Mouse (Mus musculus): Measurements from ENCODE around the gene Themis2.
A peak's percentile ranks its signal among the peaks of the same experiment; 100 is the strongest.
"Not testable (repeated sequence)": the region's sequence is repeated elsewhere in the genome, so short reads cannot be mapped to it uniquely, and the experiment has no call there.

Themis2 gene

DNA sequence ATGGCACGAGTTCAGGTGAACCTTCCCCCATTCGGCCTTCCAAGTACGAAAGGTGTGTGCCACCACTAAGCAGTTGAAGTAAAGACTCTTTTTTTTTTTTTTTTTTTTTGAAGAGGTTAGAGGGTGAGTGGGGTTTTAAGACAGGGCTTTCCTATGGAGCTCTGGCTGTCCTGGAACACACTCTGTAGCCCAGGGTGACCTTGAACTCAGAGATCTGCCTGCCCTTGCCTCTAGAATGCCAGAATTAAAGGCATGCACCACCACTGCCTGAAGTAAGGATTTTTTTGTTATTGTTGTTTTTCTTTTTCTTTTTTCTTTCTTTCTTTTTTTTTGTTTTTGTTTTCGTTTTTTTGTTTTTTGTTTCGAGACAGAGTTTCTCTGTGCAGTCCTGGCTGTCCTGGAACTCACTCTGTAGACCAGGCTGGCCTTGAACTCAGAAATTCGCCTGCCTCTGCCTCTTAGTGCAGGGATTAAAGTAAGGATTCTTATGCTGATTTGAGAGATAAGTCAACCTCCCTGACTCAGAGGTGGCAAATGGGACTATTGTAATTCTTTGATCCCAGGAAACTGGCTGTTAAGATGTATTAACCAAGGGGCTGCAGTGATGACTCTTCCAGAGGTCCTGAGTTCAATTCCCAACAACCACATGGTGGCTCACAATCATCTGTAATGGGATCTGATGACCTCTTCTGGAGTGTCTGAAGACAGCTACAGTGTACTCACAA, 46.8 kb downstream of the Themis2 start:
- DNase-seq: no peak

DNA sequence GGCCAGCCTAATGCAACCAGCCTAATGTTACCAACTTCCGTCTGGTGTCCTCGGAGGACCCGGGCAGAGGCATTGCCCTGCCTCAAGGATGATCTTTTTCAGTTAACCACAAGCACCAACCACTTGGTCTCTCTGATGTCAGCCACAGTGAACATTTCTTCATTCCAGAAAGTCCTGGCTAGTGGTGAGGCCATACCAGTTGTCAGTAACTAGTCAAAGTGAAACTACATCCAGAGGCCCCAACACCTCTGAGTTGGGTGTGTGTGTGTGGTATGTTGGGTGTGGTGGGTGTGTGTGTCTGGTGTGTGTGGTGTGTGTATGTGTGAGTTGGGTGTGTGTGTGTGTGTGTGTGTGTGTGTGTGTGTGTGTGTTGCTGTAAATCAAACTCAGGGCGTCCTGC, 47.4 kb downstream of the Themis2 start:
- DNase-seq: no peak

DNA sequence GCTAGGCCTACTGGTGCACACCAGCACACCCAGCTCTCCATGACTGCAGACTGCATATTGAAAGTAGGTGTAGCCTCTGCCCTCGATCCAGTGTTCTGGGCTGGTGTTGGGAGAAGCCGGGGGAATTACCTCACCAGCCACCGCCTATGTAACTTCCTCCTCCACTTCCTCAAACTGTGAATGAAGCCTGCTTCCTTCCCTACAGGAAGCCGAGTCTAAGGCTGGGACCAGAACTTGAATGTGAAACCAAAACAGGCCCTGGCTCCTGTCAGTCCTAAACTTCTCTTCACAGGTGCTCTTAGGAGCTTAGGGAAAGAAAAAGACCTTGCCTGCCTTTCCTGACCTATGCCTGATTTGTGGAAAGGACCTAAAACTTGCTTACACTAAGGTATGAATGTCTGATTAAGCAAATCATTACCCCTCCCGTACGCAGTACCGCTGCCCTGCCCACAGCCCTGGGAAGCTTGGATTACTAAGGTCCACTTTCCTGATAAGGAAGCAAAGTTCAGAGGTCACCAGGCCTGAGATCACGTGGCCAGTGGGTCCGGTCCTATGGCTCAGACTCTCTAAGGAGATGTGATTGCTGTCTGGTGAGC, 48.4 kb downstream of the Themis2 start:
- peak; percentile 67 for DNase-seq

DNA sequence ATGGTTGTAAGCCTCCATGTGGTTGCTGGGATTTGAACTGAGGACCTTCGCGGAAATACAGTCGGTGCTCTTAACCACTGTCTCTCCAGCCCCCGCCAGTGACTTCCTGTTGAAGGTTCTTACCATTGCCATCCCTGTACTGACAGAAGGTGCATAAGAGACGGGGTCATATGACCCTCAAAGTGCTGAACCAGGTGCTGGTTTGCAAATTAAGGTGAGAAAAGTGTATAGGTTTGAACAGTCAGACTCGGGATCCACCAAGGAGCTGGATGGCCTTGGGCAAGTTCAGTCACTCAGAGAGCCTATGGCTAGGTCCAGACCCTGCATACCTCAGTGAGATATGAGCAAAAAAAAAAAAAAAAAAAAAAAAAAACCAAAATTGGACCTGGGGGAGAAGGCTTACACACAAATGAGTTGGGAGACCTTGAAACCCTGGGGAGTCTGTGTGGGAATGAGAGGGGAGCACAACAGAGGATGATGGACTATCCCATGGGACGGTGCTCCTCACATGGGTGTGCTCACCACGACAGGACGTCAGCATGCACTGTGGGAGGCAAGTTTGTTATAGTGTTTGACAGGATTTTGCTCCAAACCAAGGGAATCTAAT, 49.2 kb downstream of the Themis2 start:
- DNase-seq: no peak

DNA sequence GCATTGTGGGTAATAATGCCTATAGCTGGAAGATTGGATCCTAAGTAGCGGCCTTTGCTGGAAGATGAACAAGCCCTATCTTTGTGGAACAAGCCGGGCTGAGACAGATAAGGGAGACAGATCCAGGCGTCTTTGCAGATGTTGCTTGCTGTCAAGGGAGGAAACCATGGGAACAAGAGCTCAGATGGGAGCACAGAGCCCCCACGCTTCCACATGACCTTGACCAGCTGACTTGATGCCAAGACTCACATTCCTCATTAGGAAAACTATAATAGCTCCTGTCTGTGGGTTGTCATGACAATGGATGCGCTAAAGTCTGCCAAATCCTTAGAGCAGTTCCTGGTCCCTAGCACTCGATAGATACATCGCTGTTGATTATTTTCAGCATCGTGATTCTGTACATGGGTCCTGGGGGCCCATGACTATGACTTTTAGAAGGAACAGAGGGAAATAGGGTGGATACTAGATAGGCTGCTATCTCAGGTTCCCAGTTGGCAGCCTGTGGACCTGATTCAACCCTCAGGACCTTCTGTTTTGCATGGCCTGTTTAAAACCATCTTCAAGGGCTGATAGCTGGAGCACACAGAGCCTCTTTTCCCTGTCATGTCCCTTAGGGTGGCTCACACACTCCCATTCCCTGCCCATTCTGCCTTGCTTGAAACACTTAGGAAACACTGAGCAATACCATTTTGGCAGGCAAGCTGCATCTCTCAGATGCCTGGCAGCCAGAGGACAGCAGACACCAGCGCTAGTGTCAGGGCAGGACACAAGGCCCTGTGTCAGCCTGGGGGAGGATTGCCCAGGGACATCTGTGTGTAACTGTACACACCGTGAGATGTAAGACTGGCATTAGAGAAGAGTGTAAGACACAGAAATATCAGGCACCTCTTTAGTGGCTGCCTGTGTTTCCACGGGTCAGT, 51.9 kb downstream of the Themis2 start:
- DNase-seq: no peak

DNA sequence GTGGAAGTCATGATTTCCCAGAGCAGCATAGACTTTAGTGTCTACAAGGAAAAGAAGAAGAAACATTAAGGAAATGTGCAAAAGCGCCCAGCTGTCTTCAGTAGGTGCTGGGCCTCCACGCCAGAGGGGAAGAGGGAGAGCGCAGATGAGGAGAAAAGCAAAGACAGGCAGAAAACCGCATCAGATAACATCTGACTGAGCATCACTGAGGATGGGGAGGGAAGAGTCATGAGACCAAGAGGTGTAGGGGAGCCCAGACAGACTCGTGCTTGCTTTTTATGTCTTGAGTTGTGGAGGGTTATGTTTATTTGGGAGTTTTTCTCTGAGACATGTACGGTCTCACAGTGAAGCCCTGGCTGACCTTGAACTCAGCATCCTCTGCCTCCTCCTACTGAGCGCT, 54.7 kb downstream of the Themis2 start:
- DNase-seq: no peak

DNA sequence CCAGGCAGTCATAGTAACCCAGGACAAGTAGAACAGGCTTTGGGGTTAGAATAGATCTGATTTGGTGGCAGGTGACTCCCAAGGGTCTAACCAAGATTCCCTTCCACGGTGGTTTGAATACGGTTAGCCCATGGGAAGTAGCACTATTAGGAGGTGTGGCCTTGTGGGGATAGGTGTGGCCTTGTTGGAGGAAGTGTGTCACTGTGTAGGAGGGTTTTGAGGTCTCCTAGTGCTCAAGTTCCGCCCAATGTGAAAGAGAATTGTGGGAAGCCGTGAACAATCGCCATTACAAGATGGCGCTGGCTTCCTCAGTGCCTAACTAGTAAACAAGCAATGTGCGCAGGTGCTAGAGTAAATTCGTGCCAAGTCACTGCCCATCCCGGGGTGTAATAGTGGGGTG, 59.0 kb downstream of the Themis2 start:
- DNase-seq: not testable (repeated sequence)

DNA sequence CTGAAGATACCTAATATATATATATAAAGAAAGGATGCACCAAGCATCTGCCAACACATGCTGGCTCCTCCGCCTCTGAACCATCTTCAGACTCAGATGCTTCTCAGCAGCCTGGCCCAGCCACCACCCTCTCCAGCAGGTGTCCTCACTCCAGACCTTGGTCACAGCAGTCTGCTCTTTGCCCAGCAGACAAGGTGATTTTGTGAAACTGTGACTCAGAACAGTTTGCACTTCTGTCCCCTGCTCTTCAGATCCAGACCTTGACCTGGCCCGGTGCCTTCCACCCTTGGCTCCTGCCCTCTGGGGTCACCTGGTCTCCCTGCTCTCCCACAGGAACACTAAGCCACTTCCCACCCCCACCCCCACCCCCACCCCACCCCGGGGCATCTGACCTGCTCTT, 60.3 kb downstream of the Themis2 start:
- peak; percentile 57 for DNase-seq

DNA sequence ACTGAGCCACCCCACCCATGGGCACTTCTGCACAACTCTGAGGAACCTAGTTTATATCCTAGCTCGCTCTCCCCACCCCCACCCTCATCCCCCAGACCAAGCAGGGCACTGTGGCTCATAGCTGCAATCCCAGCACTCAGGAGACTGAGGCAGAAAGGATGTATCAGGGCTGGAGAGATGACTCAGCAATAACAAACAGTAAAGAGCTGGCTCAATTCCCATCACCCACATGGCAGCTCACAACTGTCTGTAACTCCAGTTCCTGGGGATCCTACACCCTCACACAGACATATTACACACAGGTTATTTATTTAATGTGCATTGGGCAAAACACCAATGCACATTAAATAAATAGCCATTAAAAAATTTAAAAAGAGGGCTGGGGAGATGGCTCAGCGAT, 60.8 kb downstream of the Themis2 start:
- DNase-seq: no peak

DNA sequence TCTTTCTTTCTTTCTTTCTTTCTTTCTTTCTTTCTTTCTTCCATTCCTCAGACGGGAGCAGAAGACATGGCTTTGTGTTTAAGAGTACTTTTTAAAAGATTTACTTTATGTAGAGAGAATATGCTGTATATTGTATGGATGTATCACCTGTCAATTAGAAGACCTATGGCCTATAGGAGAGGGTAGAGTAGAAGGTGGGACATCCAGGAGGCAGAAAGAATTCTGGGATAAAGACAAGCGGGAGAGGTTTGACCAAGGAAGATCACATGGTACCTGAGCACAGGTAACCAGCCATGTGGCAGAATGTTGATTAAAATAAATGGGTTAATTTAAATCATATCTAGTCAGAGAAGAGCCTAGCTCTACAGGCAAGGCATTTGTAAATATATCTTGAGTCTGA, 61.4 kb downstream of the Themis2 start:
- no peak for DNase-seq

DNA sequence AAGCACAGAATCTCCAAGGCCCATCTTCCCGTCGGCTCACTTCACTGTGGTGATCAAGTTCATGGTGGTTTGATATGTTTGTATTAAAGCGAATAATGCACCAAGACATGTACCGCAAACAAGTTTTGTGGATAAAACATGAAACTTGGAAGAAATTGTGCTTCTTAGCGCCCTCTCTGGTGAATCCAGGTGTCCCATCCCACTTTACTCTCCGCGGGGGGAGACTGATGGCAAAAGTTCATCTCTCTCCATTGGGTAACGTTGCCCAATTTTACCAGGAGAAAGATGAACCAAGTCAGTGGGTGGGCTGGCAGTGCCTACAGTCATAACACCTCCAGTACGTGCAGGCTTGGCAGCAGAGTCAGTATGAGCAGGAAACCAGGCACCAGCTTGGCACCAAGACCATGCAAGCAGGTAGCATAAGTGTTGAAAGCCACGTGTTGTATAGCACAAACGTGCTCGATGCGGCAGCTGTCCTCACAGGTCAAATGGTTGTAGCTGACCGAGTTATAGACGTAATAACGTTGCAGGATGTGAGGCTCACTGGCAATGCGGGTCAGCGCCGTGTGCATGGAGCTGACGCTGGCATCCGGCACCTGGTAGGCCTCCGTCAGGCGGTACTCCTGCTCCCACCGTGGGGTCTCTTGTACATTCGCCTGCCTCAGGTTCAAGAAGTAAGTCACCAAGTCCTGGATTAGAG, 63.0 kb downstream of the Themis2 start:
- DNase-seq: no peak

DNA sequence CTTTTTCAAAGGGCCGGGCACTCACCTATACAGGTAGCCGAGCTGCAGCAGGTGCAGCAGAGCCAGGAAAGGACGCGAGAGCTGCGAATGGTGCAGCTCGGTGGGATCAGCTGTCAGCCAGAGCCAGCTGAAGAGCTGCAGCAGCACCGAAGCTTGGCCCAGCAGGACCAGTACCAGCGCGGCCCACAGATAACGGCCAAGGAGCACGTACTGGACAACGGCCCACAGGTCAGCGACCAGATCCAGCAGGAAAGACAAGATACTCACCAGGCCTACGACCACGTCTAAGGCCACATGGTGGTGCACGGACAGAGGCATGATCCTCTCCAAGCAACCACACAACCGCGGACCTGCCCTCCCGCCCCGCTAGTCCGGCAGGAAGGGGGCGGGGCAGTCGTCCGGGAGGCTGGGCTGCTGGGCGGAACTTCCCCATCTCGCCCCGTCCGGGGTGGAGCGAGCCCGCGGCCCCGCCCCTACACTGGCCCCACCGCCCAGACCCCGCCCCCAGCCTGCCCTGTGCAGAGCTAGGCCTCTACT, 64.0 kb downstream of the Themis2 start, which contains the start of gene Xkr8:
TSS of gene Xkr8 (minus strand) at position 399 of the 537 bp plus-strand sequence.
- DNase-seq: peak; percentile 92
